Mouse (Mus musculus) lung, postnatal 0 days (tissue): Measurements from ENCODE around the gene Timm44. TPM values are rescaled to one million over a fixed set of nuclear protein-coding genes. Genes with fewer than 3 reads are reported as not detected.
A peak's percentile ranks its signal among the peaks of the same experiment; 100 is the strongest.

ENCODE experiments used
- ATAC-seq: fragments of 200-750 bp; cut with Nextera tagmentation; 2 replicates; pipeline ENCODE4 v1.8.0; 2017; ENCODE audit warnings: moderate library complexity
- DNase-seq: peaks from one replicate; pipeline ENCODE4 v3.0.0-alpha.2; 2016; ENCODE audit warnings: low spot score
- H3K27ac ChIP-seq: fragments of 300-500 bp; sonication (generic); 2 replicates; pipeline ENCODE4 v1.5.1; 2014; ENCODE audit warnings: antibody characterized with exemption, mild to moderate bottlenecking, low read length, mixed read lengths
- H3K27me3 ChIP-seq: fragments of 300-500 bp; sonication (generic); replicated peaks from 2 replicates; pipeline ENCODE4 v1.6.1; 2014; ENCODE audit warnings: low read length, mixed read lengths; ENCODE audit not compliant: insufficient read depth
- H3K36me3 ChIP-seq: fragments of 300-500 bp; sonication (generic); 2 replicates; pipeline ENCODE4 v1.6.1; 2014; ENCODE audit warnings: low read length, mixed read lengths; ENCODE audit not compliant: insufficient read depth
- H3K4me1 ChIP-seq: fragments of 300-500 bp; sonication (generic); 2 replicates; pipeline ENCODE4 v1.6.1; 2014; ENCODE audit warnings: antibody characterized with exemption, low read depth, low read length, mixed read lengths; ENCODE audit not compliant: insufficient read depth
- H3K4me2 ChIP-seq: fragments of 300-500 bp; sonication (generic); replicated peaks from 2 replicates; pipeline ENCODE4 v1.6.1; 2014; ENCODE audit warnings: low read depth, mild to moderate bottlenecking, low read length, moderate library complexity, mixed read lengths
- H3K4me3 ChIP-seq: fragments of 300-500 bp; sonication (generic); 2 replicates; pipeline ENCODE4 v1.5.1; 2014; ENCODE audit warnings: low read depth, low read length
- H3K9ac ChIP-seq: fragments of 300-500 bp; sonication (generic); replicated peaks from 2 replicates; pipeline ENCODE4 v1.6.1; 2014; ENCODE audit warnings: low read depth, mild to moderate bottlenecking
- H3K9me3 ChIP-seq: fragments of 300-500 bp; sonication (generic); 2 replicates; pipeline ENCODE4 v1.6.1; 2016; ENCODE audit warnings: low read length, mixed read lengths
- CTCF ChIP-seq: IDR thresholded peaks from 2 replicates; pipeline ENCODE4 v1.5.1; 2016; ENCODE audit warnings: antibody characterized with exemption, mild to moderate bottlenecking
- EP300 ChIP-seq: IDR thresholded peaks from 2 replicates; pipeline ENCODE4 v1.6.1; 2016; ENCODE audit warnings: antibody characterized with exemption, mild to moderate bottlenecking, control low read depth
- WGBS: fragments of 180-500 bp; shearing (Covaris S2); extraction: QIAGEN DNeasy Blood & Tissue Kit; methylation state at CpG from one replicate; pipeline ENCODE4 v1.1.7; 2014; 5-methylcytosine and 5-hydroxymethylcytosine counted together
- polyA plus RNA-seq: library from polyadenylated mRNA; unstranded; fragments of >200 nt; fragmentation: Nextera tagmentation; extraction: Ambion mirVana; gene quantifications from 2 replicates; pipeline ENCODE4 v1.2.1, GENCODE M21; 2015

Gene Timm44
- polyA plus RNA-seq, 1 experiment from 2014 or later: 36.1 TPM

DNA sequence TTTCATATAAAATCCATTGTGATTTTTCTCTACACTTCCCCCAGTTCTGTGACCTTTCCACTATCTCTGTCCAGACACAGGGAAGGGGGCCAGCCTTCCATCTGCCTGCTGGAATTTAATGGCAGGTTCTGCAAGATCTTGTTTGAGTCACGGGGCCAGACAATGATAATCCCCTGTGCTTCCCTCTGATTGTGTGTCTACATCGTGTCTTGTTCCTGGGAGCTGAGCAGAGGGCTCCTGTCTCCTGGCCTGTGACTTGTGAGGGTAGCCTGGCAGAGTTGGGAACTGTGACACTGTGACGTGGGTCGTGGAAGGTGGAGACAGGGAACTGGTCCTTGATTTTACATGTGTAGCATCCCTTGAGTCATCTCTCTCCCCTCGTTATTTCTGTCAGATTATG is 45.9 kb downstream of the Timm44 start:
- H3K27me3 ChIP-seq: no peaks in the 10 kb centered on the region
- no peak overlapping the region for H3K4me2 ChIP-seq
- H3K4me1 ChIP-seq: no peaks in the 10 kb centered on the region
- no peaks in the 10 kb centered on the region for H3K36me3 ChIP-seq
- ATAC-seq (no peak), DNase-seq (no peak)
- H3K9ac ChIP-seq: no peak overlapping the region
- no peaks in the 10 kb centered on the region for H3K9me3 ChIP-seq
- TF ChIP-seq EP300: no peak
- TF ChIP-seq CTCF: no peak
- no peak overlapping the region for H3K27ac ChIP-seq
- 80% methylated on average over 5 of the region's 5 CpGs for WGBS
- no peak overlapping the region for H3K4me3 ChIP-seq

DNA sequence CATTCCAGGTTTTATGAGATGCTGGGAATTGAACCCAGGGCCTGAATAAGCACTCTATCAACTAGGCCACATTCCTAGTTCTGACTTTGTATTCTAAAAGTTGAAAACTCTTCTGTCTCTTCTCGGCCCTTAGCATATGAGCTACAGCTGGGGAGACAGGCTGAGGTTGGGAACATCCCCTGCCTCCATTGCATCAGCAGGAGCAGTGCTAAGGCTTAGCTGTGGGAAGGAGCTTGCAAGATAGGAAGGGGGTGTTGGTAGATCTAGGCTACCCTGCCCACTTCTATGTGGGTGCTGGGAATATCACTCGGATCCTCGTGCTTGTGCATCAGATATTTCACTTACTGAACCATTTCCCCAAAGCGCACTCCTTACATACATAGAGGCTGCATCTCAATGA is 47.8 kb downstream of the Timm44 start:
- DNase-seq: no peak
- Histone ChIP-seq H3K27me3 (no peaks in the 10 kb centered on the region), H3K36me3 (no peaks in the 10 kb centered on the region), H3K4me2 (no peak overlapping the region), H3K9ac (no peak overlapping the region), H3K27ac (no peak overlapping the region), H3K4me1 (no peaks in the 10 kb centered on the region), H3K4me3 (no peak overlapping the region), H3K9me3 (no peaks in the 10 kb centered on the region)
- WGBS: 95% methylated on average over 4 of the region's 4 CpGs
- ATAC-seq: no peak
- TF ChIP-seq CTCF (no peak), EP300 (no peak)

DNA sequence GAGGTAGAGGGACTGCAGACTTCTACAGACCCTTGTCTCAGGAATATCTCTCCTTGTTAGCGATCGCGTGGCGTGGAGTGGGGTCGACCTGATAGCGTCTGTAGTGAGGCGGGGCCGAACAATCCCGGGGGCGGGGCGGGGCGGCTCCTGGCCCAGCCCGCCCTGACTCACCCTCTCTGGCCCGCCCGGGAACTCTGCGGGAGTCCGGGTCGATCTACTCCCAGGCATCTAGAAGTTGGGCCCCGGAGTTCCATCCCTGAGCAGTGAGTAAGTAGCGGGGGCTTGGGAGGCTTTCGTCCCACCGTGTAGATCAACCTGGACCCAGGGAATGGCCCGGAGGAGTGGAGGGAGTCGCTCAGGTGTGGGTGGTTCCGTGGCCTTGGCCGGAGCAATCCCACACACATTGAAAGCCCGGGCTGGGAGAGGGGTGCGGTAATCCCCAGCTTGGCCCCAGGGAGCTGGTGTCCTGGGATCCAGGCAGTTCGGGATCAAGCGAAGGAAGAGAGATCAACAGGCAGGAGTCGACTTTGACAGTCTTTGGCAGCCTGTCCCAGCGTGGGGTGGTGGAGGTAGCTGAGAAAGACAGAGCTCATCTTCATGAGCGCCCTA is 48.9 kb downstream of the Timm44 start, which contains the start of gene Lrrc8e:
TSS of gene Lrrc8e (plus strand) at position 89 of the 609 bp plus-strand sequence.
- TF ChIP-seq CTCF (no peak), EP300 (no peak)
- ATAC-seq: peak; percentile 86
- peak; percentile 61 for DNase-seq
- Histone ChIP-seq H3K4me3 (peak within 1 kb of the TSS; percentile 35), H3K27ac (no peak within 1 kb of the TSS), H3K9me3 (no peaks in the 10 kb centered on the region), H3K9ac (peak within 1 kb of the TSS; percentile 46), H3K36me3 (no peaks in the 10 kb centered on the region), H3K4me1 (no peaks in the 10 kb centered on the region), H3K4me2 (peak within 1 kb of the TSS; percentile 63), H3K27me3 (no peaks in the 10 kb centered on the region)
- WGBS: 5% methylated on average over 33 of the region's 33 CpGs

DNA sequence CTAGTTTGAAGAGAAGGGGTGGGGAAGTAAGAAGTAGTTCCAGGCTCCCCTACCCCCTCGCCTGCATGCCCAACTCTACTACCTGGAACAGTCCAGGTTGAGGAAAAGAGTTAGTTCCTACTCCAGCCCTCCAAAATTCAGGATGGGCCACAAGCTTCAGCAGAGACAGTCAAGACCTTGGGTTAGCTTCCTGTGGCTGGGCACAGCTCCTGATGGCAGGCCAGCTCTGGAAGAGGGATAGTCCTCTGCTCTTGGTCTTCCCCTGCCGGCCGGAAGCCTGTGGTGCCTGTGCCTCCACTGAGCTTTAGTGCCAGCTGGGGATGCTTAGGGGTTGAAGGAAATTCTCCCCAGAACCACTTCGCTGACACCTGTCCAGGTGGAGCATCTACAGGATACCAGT is 49.4 kb downstream of the Timm44 start:
- ATAC-seq (peak; percentile 41), DNase-seq (no peak)
- H3K4me2 ChIP-seq: peak overlapping the region; percentile 63
- TF ChIP-seq EP300: no peak
- peak; percentile 38 for TF ChIP-seq CTCF
- no peak overlapping the region for H3K27ac ChIP-seq
- no peaks in the 10 kb centered on the region for H3K27me3 ChIP-seq
- 18% methylated on average over 4 of the region's 4 CpGs for WGBS
- no peaks in the 10 kb centered on the region for H3K4me1 ChIP-seq
- no peaks in the 10 kb centered on the region for H3K9me3 ChIP-seq
- no peaks in the 10 kb centered on the region for H3K36me3 ChIP-seq
- H3K4me3 ChIP-seq: peak overlapping the region; percentile 35
- peak overlapping the region; percentile 46; the same call in 1 of the 2 replicates for H3K9ac ChIP-seq

DNA sequence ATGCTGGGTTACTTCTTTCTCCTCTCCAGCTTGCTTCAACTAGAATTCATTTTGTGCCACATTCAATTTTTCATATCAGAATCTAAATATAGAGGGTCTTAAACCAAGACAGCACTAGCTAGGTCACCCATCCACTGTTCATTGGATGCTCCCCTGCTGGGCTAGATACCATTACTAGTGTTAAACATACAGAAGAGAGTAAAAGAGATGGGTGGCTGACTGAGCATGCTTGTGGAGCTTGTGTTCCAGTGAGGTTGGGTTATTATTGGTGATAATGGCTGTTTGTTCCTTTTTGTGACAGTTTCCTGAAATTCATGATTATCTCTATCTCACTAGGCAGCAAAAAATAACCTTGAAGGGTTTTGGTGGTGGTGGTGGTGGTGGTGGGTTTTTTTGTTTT is 53.7 kb downstream of the Timm44 start:
- no peak overlapping the region for H3K4me2 ChIP-seq
- TF ChIP-seq CTCF (no peak), EP300 (no peak)
- DNase-seq (no peak), ATAC-seq (no peak)
- 0 out of 2 replicates have a peak, but pooled peaks cover under 1% of the 10 kb centered on the region for H3K27me3 ChIP-seq
- no peak overlapping the region for H3K4me3 ChIP-seq
- no peaks in the 10 kb centered on the region for H3K9me3 ChIP-seq
- no peaks in the 10 kb centered on the region for H3K36me3 ChIP-seq
- H3K4me1 ChIP-seq: peaks cover under 1% of the 10 kb centered on the region; the same call in 1 of the 2 replicates
- H3K27ac ChIP-seq: no peak overlapping the region
- H3K9ac ChIP-seq: no peak overlapping the region

DNA sequence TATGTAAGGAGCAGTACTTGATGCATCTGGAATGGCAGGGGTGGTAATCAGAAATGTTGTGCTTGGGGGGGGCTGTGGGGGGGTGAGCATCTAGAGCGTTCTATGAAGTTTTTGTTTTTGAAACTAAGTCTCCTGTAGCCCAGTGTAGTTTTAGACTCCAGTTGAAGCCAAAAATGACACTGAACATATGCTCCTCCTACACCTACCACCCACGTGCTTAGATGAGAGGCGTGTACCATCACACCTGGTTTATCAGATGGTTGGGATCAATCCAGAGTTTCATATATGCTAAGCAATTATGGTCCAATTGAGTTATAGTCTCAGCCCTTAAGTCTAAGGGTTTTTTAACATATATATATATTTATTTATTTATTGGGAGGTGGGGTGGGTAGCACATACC is 56.1 kb downstream of the Timm44 start:
- Histone ChIP-seq H3K4me1 (peaks cover 7% of the 10 kb centered on the region; the same call in 1 of the 2 replicates), H3K27ac (no peak overlapping the region), H3K9me3 (no peaks in the 10 kb centered on the region), H3K4me2 (no peak overlapping the region), H3K27me3 (0 out of 2 replicates have a peak, but pooled peaks cover 4% of the 10 kb centered on the region), H3K9ac (no peak overlapping the region), H3K4me3 (no peak overlapping the region), H3K36me3 (no peaks in the 10 kb centered on the region)
- WGBS: 79% methylated on average over 3 of the region's 3 CpGs
- TF ChIP-seq EP300: no peak
- no peak for TF ChIP-seq CTCF
- ATAC-seq: no peak
- no peak for DNase-seq
